Mouse (Mus musculus) forebrain, embryonic 15.5 days (tissue): ENCODE measurements around the gene Cd55. TPM values are rescaled to one million over a fixed set of nuclear protein-coding genes. Genes with fewer than 3 reads are reported as not detected.

Experiments
- ATAC-seq: fragments of 200-750 bp; cut with Nextera tagmentation; replicated peaks from 2 replicates; pipeline ENCODE4 v1.8.0; 2017; ENCODE audit warnings: mild to moderate bottlenecking, moderate TSS enrichment, moderate library complexity
- H3K27ac ChIP-seq: fragments of 300-500 bp; sonication (generic); replicated peaks from 2 replicates; pipeline ENCODE4 v1.5.1; 2015; ENCODE audit warnings: mild to moderate bottlenecking, inconsistent platforms
- H3K27me3 ChIP-seq: fragments of 300-500 bp; sonication (generic); 2 replicates; pipeline ENCODE4 v1.6.1; 2015; ENCODE audit warnings: inconsistent platforms
- H3K36me3 ChIP-seq: fragments of 300-500 bp; sonication (generic); 2 replicates; pipeline ENCODE4 v1.6.1; 2015; ENCODE audit warnings: mild to moderate bottlenecking, inconsistent platforms
- H3K4me1 ChIP-seq: fragments of 300-500 bp; sonication (generic); 2 replicates; pipeline ENCODE4 v1.6.1; 2015; ENCODE audit warnings: inconsistent platforms
- H3K4me2 ChIP-seq: fragments of 300-500 bp; sonication (generic); replicated peaks from 2 replicates; pipeline ENCODE4 v1.6.1; 2015; ENCODE audit warnings: mild to moderate bottlenecking, inconsistent platforms
- H3K4me3 ChIP-seq: fragments of 300-500 bp; sonication (generic); 2 replicates; pipeline ENCODE4 v1.5.1; 2015; ENCODE audit warnings: mild to moderate bottlenecking, inconsistent platforms
- H3K9ac ChIP-seq: fragments of 300-500 bp; sonication (generic); replicated peaks from 2 replicates; pipeline ENCODE4 v1.6.1; 2015; ENCODE audit warnings: mild to moderate bottlenecking, inconsistent platforms
- H3K9me3 ChIP-seq: fragments of 300-500 bp; sonication (generic); 2 replicates; pipeline ENCODE4 v1.6.1; 2016; ENCODE audit warnings: inconsistent platforms
- WGBS: fragments of 180-500 bp; shearing (Covaris S2); methylation state at CpG from one replicate; pipeline ENCODE4 v1.1.7; 2015; ENCODE audit warnings: mixed read lengths; 5-methylcytosine and 5-hydroxymethylcytosine counted together
- polyA plus RNA-seq: library from polyadenylated mRNA; unstranded; fragments of >200 nt; fragmentation: Nextera tagmentation; extraction: Ambion mirVana; gene quantifications from 2 replicates; pipeline ENCODE4 v1.2.1, GENCODE M21; 2015

The Cd55 gene
- polyA plus RNA-seq = 3.8 and 4.1 TPM in 2 replicates

GRCm38 (mm10) chr1:130462084-130462861, at the start of gene Cd55:
Cd55 (minus strand) TSS chr1:130462744.
- ATAC-seq = peak; percentile 98
- Histone ChIP-seq H3K4me1 (no peaks in the 10 kb centered on the region), H3K27me3 (no peaks in the 10 kb centered on the region), H3K27ac (peak within 1 kb of the TSS; percentile 35; the same call in 1 of the 2 replicates), H3K9ac (peak within 1 kb of the TSS; percentile 68), H3K36me3 (no peaks in the 10 kb centered on the region), H3K4me3 (peak within 1 kb of the TSS; percentile 78), H3K9me3 (no peaks in the 10 kb centered on the region), H3K4me2 (peak within 1 kb of the TSS; percentile 86)
- under 1% methylated on average over 45 of the region's 45 CpGs for WGBS

GRCm38 (mm10) chr1:130511823-130512370, 49.4 kb upstream of the Cd55 start:
- Histone ChIP-seq H3K36me3 (no peaks in the 10 kb centered on the region), H3K9ac (no peak overlapping the region), H3K27me3 (no peaks in the 10 kb centered on the region), H3K4me2 (no peak overlapping the region), H3K4me3 (no peak overlapping the region), H3K27ac (no peak overlapping the region), H3K4me1 (no peaks in the 10 kb centered on the region), H3K9me3 (no peaks in the 10 kb centered on the region)
- WGBS = 88% methylated on average over 3 of the region's 3 CpGs
- no peak for ATAC-seq

DNA sequence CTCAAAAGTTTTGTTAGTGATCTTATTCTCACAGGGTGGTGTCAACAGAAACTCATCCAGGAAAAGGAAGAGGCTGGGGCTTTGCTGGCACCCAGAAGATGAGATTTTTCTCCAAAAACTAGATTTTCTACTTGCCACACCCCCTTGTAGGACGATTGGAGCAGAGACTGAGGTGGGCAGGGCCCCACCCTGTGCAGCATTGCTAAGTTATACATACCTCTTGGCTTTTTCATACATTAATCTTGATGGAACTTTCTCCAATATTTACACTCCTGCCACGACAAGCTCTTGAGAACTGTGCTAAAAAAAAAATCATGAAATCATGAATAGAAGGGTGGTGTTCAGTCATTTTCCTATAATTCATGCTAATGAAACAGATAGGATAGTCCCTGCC, 46.4 kb upstream of the Cd55 start:
- H3K9ac ChIP-seq = no peak overlapping the region
- 58% methylated on average over 2 of the region's 2 CpGs for WGBS
- no peak for ATAC-seq
- H3K27ac ChIP-seq = no peak overlapping the region
- H3K4me3 ChIP-seq = no peak overlapping the region
- no peak overlapping the region for H3K4me2 ChIP-seq
- H3K27me3 ChIP-seq = no peaks in the 10 kb centered on the region
- no peaks in the 10 kb centered on the region for H3K4me1 ChIP-seq
- H3K36me3 ChIP-seq = no peaks in the 10 kb centered on the region
- no peaks in the 10 kb centered on the region for H3K9me3 ChIP-seq

DNA sequence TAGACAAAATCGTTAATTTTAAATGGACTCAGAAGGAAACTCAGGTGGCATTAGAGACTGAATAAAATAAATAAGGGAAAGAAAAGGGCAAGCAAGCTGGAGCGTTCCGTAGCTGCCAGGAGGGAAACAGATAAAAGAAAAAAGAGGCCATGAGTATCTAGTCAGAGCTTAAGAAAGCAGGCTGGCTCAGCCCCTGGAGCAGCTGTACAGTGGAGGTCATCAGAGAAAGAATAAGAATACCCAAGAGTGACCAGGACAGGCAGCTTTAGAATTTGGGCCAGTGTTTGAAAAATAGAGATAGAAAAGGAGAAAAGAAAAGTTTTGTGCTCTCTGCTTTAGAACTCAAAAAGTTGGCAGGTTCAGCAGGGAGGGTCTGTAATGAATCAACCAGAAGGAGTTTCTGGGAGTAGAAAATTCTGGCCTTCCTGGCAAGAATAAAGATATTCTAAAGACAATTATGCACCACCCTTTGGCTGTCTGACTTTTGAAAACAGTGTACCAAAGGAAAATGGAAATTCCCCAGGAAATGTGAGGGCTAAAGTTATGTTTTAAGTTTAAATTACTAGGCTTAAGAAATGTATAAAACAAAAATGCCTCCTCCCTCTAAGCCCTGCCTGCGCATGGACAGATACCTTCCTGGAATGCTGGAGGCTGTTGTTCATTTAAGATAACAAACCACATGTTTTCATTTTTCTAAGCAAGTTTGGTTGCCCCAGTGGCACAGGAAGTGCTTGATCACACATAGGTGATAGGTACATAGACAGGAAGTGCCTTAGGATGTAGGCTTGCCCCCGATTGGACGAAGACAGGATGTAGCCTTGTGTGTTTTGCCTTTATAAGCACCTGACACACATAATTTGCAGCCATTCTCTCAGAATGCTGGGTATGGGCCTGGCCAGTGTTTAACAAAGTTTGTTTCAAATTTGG, 45.7 kb upstream of the Cd55 start:
- no peaks in the 10 kb centered on the region for H3K36me3 ChIP-seq
- no peaks in the 10 kb centered on the region for H3K9me3 ChIP-seq
- ATAC-seq = no peak
- H3K27me3 ChIP-seq = no peaks in the 10 kb centered on the region
- H3K4me1 ChIP-seq = no peaks in the 10 kb centered on the region
- no peak overlapping the region for H3K4me2 ChIP-seq
- no peak overlapping the region for H3K27ac ChIP-seq
- no peak overlapping the region for H3K4me3 ChIP-seq
- WGBS = 56% methylated on average over 6 of the region's 6 CpGs
- H3K9ac ChIP-seq = no peak overlapping the region

DNA sequence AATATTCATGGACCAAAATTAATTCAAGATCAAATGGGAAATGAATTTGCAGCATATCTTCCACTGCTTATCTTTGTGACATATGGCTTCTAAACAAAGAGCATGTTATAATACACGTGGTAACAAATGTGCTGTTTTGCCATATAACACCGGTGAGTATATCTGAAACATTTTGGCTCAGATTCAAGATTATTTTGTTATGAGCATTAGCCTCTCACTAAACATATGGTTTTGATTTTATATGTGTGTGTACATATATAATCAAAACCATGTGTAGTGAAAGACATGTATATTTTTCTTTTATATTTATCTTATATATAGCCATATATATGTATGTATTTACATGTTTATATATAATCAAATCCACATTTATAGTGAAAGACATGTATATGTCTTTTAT, 44.9 kb upstream of the Cd55 start:
- ATAC-seq = no peak
- H3K4me3 ChIP-seq = no peak overlapping the region
- H3K4me1 ChIP-seq = no peaks in the 10 kb centered on the region
- no peak overlapping the region for H3K4me2 ChIP-seq
- no peaks in the 10 kb centered on the region for H3K27me3 ChIP-seq
- no peaks in the 10 kb centered on the region for H3K36me3 ChIP-seq
- H3K9ac ChIP-seq = no peak overlapping the region
- no peak overlapping the region for H3K27ac ChIP-seq
- no peaks in the 10 kb centered on the region for H3K9me3 ChIP-seq
- 64% methylated on average over 2 of the region's 2 CpGs for WGBS

DNA sequence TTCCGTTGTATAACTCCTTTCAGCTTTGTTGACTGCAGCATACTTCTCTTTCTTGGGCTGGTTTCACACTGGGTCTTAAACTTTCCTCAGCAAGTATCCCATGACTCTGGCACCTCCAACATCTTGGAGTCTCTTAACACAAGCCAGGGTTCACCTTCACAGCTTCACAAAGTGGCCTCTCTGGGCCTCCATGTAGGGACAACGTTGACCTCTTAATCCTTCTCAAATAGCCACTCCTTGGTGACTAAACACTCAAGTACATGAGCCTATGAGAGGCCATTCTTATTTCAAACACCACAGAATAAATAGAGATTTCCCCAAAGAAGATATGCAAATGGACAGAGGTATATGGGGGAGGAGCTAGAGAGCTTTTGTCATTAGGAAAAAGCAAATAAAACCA, 37.4 kb upstream of the Cd55 start:
- H3K4me2 ChIP-seq = no peak overlapping the region
- H3K36me3 ChIP-seq = no peaks in the 10 kb centered on the region
- no peaks in the 10 kb centered on the region for H3K27me3 ChIP-seq
- no peak overlapping the region for H3K4me3 ChIP-seq
- no peak overlapping the region for H3K9ac ChIP-seq
- 70% methylated on average over 2 of the region's 2 CpGs for WGBS
- ATAC-seq = no peak
- no peak overlapping the region for H3K27ac ChIP-seq
- no peaks in the 10 kb centered on the region for H3K4me1 ChIP-seq
- H3K9me3 ChIP-seq = no peaks in the 10 kb centered on the region

DNA sequence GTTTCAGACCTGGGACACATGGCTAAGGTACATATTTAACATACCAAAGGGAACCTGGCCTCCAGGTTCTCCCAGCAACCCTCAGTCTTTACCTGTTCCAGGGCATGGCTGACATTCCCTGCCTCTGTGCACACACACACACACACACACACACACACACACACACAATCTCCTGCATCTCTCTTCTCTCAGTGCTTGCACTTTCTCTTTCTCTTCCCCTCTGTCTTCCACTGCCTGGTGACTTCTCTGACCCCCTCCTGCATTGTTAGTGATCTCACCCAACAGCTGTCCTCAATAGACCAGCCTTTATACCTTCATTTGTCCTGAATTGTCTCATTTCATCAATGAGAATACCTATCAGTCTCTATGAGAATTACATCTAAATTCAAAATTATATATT, 35.8 kb upstream of the Cd55 start:
- Histone ChIP-seq H3K27ac (no peak overlapping the region), H3K4me3 (no peak overlapping the region), H3K4me1 (no peaks in the 10 kb centered on the region), H3K27me3 (no peaks in the 10 kb centered on the region), H3K9ac (no peak overlapping the region), H3K4me2 (no peak overlapping the region), H3K36me3 (no peaks in the 10 kb centered on the region), H3K9me3 (no peaks in the 10 kb centered on the region)
- ATAC-seq = no peak

- Histone ChIP-seq H3K4me2 (no peak overlapping the region), H3K27ac (no peak overlapping the region), H3K36me3 (no peaks in the 10 kb centered on the region), H3K4me3 (no peak overlapping the region), H3K27me3 (no peaks in the 10 kb centered on the region), H3K9me3 (no peaks in the 10 kb centered on the region), H3K9ac (no peak overlapping the region), H3K4me1 (no peaks in the 10 kb centered on the region)
- whole genome bisulfite sequencing = 90% methylated on average over 10 of the region's 10 CpGs
- ATAC-seq = no peak
Observed at GRCm38 (mm10) chr1:130486816-130487545, 24.4 kb upstream of the Cd55 start.

- no peaks in the 10 kb centered on the region for H3K4me1 ChIP-seq
- WGBS = 92% methylated on average over 10 of the region's 10 CpGs
Observed at GRCm38 (mm10) chr1:130485828-130486620, 23.5 kb upstream of the Cd55 start.

DNA sequence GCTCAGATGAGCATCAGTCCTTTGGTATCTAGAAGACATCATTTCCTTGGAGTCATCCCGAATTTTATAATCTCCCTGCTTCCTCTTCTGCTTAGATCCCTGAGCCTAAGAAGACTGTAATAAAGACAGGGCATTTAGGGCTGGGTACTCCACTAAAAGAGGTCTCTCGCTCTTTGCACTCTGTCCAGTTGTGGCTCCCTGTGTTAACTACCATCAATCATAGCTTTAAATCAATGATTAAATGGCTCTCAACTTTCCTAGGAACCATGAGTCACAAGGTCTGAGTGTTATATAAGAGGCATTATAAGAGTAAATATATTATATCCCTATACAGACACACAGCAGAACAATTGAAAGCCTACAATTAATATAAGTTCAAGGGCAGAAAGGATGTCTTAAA, 22.8 kb upstream of the Cd55 start:
- Histone ChIP-seq H3K4me3 (no peak overlapping the region), H3K27me3 (no peaks in the 10 kb centered on the region), H3K4me1 (no peaks in the 10 kb centered on the region), H3K9ac (no peak overlapping the region), H3K27ac (no peak overlapping the region), H3K36me3 (no peaks in the 10 kb centered on the region), H3K9me3 (no peaks in the 10 kb centered on the region), H3K4me2 (no peak overlapping the region)
- no peak for ATAC-seq
- WGBS = 84% methylated on average over 2 of the region's 2 CpGs

More at GRCm38 (mm10) chr1:130485828-130486620, 23.5 kb upstream of the Cd55 start:
- no peaks in the 10 kb centered on the region for H3K9me3 ChIP-seq
- H3K27me3 ChIP-seq = no peaks in the 10 kb centered on the region
- H3K4me2 ChIP-seq = no peak overlapping the region
- no peak for ATAC-seq
- H3K4me3 ChIP-seq = no peak overlapping the region
- no peak overlapping the region for H3K27ac ChIP-seq
- no peaks in the 10 kb centered on the region for H3K36me3 ChIP-seq
- no peak overlapping the region for H3K9ac ChIP-seq

DNA sequence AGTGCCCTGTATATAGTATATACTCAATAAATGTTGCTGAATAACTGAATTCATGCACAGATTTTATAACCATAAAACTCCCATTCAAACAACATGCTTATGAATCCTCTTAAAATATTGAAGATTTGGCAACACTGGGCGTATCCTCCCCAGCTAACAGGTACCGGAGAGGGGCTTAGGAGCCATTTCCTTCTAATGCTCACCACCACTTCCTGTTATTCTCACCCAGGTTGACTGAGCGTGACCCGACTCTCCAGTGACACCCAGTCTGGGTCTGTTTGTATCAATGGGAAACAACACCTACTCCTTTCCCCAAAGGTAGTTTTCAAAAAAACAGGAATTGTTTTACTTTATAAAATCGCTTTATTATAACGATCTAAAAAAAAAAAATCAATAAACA, 12.4 kb upstream of the Cd55 start:
- Histone ChIP-seq H3K9me3 (no peaks in the 10 kb centered on the region), H3K4me1 (no peaks in the 10 kb centered on the region), H3K27me3 (no peaks in the 10 kb centered on the region), H3K36me3 (no peaks in the 10 kb centered on the region), H3K9ac (no peak overlapping the region), H3K4me2 (no peak overlapping the region), H3K4me3 (no peak overlapping the region), H3K27ac (no peak overlapping the region)
- WGBS = 88% methylated on average over 6 of the region's 6 CpGs
- ATAC-seq = no peak
